Mouse (Mus musculus): Measurements from ENCODE around the gene Dph2.

- TF ChIP-seq CTCF (IDR thresholded peaks at IDR 0.05; ENCODE audit: low read depth) (no peak), EP300 (IDR thresholded peaks at IDR 0.05; ENCODE audit: low read depth) (no peak)
These were observed 47.4 kb downstream of the Dph2 start for GRCm38 (mm10) chr4:117844467-117844866.
